Mouse (Mus musculus) Patski (cell line): ENCODE results near the gene Pabpc4. TPM values are rescaled to one million over a fixed set of nuclear protein-coding genes. Genes with fewer than 3 reads are reported as not detected.
A peak's percentile ranks its signal among the peaks of the same experiment; 100 is the strongest.
"Not testable (repeated sequence)": the region's sequence is repeated elsewhere in the genome, so short reads cannot be mapped to it uniquely, and the experiment has no call there.

ENCODE experiments used
- ATAC-seq: fragments of 100-300 bp; one replicate; pipeline ENCODE4 v1.8.0; 2021
- CTCF ChIA-PET: fragments of 350-600 bp; sonication (Branson Sonifier 250); formaldehyde crosslinking; loops from one replicate; lab custom pipeline; 2022; ENCODE audit warnings: inconsistent platforms; lab: Charles Lee
- POLR2A ChIA-PET: fragments of 350-600 bp; sonication (Branson Sonifier 250); formaldehyde crosslinking; loops from one replicate; lab custom pipeline; 2022; ENCODE audit warnings: antibody characterized with exemption, inconsistent platforms; lab: Charles Lee
- DNase-seq: peaks from one replicate; pipeline ENCODE4 v3.0.0-alpha.2; 2011; ENCODE audit warnings: low read depth, low spot score
- H3K27me3 ChIP-seq: fragments of 371-371 bp; one replicate; pipeline ENCODE4 v1.5.1; 2021
- CTCF ChIP-seq: fragments of 100-300 bp; IDR thresholded peaks from one replicate; pipeline ENCODE4 v1.5.1; 2021
- in situ Hi-C: fragments of 300-500 bp; cut with MboI; formaldehyde crosslinking; loops from 3 replicates; pipeline ENCODE4 v1.11.1; 2018; ENCODE audit warnings: low pct_unique_long_range_greater_than_20kb, mixed read lengths
- polyA plus RNA-seq: library from polyadenylated mRNA; unstranded; gene quantifications from one replicate; pipeline ENCODE4 v1.2.3, GENCODE M21; 2021

The Pabpc4 gene
- polyA plus RNA-seq, 1 experiment from 2014 or later = 59.9 TPM

GRCm38 (mm10) chr4:123247147-123247880, 14.8 kb upstream of the Pabpc4 start:
- no peak for TF ChIP-seq CTCF
- CTCF ChIA-PET = interaction anchor here (1.0 kb wide), 1 partner anchor 30 kb away, joined by 3 read pairs; no protein-coding TSS in a partner anchor
- DNase-seq (no peak), ATAC-seq (no peak)
- POLR2A ChIA-PET = no interaction called here
- peaks cover 17% of the 10 kb centered on the region for H3K27me3 ChIP-seq
- in situ Hi-C loops = no loop called here

DNA sequence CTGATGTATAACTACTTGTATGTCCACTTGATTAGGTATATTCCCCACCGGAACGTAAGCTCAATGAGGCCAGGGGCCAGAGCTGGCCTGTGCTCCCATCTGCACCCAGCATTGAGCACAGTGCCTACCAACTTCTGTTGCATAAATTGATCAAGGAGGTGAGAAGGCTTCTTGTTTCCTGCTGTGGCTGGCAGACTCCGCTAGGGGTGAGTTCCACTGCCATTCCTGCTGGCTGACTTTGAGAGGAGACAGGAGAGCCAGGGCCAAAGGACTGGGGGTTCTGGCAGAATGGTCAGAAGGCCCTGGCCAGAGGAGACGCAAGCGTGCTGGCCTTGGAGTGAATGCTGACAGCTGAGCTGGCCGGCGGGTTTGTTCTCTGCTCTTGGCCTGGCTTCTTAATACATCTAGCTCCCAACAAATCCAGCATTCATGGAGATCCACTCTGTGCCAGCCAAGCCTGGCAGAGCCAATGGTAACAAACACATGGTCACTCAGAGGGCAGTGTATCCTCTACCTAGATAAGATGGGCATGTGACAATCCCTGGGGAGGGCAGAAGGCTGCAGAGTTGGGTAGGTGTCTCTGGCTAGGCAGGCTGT, 13.1 kb upstream of the Pabpc4 start:
- no peak for TF ChIP-seq CTCF
- CTCF ChIA-PET = interaction anchor here (1.8 kb wide), 1 partner anchor 33 kb away, joined by 6 read pairs; no protein-coding TSS in a partner anchor
- DNase-seq (no peak), ATAC-seq (no peak)
- POLR2A ChIA-PET = no interaction called here
- H3K27me3 ChIP-seq = peaks cover 22% of the 10 kb centered on the region
- in situ Hi-C loops = no loop called here

- ChIA-PET POLR2A (no interaction called here), CTCF (no interaction called here)
- TF ChIP-seq CTCF = no peak
- in situ Hi-C loops = no loop called here
- DNase-seq (no peak), ATAC-seq (no peak)
- H3K27me3 ChIP-seq = peaks cover 9% of the 10 kb centered on the region
Observed at GRCm38 (mm10) chr4:123252214-123252613, 9.9 kb upstream of the Pabpc4 start.

- ChIA-PET POLR2A (no interaction called here), CTCF (interaction anchor here (0.7 to 1.6 kb wide), 7 partner anchors 13 to 40 kb away, joined by 3 to 10 read pairs (median 4); no protein-coding TSS in a partner anchor)
- in situ Hi-C loops = loop anchor here (5.0 kb wide), 2 partner anchors 32 to 97 kb away; no protein-coding TSS in a partner anchor
- ATAC-seq (no peak), DNase-seq (no peak)
- peaks cover 13% of the 10 kb centered on the region for H3K27me3 ChIP-seq
- no peak for TF ChIP-seq CTCF
Observed at GRCm38 (mm10) chr4:123254617-123255016, 7.5 kb upstream of the Pabpc4 start.

DNA sequence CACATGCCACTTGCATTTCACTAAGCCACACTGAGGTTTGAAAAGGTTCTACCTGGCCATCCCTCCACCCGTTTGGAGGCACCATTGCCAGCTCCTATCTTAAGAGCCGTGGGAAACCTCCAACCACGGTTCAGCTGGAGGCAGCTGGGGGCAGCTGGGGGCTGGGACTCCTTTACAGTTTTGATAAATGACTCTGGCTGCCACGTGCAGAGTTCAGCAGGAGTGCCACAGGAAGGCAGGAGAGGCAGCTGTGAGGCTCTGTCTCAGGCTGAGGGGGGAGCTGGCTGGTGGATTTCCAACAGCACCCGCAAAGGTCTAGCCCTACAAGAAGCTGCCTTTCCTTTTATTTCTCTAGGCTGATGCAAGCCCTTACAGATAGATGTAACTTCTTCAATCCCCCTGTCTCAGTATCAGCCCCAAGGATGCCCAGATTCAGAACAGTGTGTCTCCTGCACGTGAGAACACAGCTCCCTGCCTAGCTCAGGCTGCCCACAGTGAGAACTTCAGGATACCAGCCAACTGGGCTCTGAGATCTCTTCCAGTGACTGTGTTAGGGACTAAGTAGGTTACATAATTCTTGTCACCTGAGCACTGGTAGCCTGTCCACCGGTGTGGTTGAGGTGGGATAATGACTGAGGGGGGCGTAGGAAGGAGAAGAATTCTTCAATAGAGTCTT, 1.9 kb upstream of the Pabpc4 start:
- POLR2A ChIA-PET = no interaction called here
- in situ Hi-C loops = no loop called here
- peaks cover 8% of the 10 kb centered on the region for H3K27me3 ChIP-seq
- no peak for TF ChIP-seq CTCF
- CTCF ChIA-PET = no interaction called here
- DNase-seq (no peak), ATAC-seq (no peak)

DNA sequence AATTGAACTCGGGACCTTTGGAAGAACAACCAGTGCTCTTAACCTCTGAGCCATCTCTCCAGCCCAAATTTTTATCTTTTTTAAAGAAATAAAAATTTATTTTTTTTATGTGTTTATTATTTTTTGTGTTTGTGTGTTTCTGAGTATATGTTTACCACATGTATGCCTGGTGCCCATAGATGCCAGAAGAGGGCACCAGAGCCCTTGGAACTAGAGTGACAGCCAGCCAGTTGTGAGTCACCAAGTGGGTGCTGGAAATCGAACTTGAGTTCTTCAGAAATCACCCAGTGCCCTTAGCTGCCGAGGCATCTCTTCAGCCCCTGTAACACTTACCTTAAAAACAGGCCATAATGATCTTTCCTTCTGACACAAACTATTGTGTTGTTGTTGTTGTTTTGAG, 8.9 kb downstream of the Pabpc4 start:
- ChIA-PET POLR2A (no interaction called here), CTCF (no interaction called here)
- ATAC-seq = no peak
- H3K27me3 ChIP-seq = peaks cover 3% of the 10 kb centered on the region
- in situ Hi-C loops = no loop called here
- no peak for DNase-seq
- peak; percentile 38 for TF ChIP-seq CTCF

- no peak for TF ChIP-seq CTCF
- CTCF ChIA-PET = interaction anchor here (1.4 kb wide), 1 partner anchor 25 kb away, joined by 4 read pairs; no protein-coding TSS in a partner anchor
- DNase-seq (no peak), ATAC-seq (no peak)
- in situ Hi-C loops = no loop called here
- POLR2A ChIA-PET = no interaction called here
- no peaks in the 10 kb centered on the region for H3K27me3 ChIP-seq
Observed at GRCm38 (mm10) chr4:123280117-123280516, 18.0 kb downstream of the Pabpc4 start.

GRCm38 (mm10) chr4:123282500-123282899, 20.3 kb downstream of the Pabpc4 start:
- H3K27me3 ChIP-seq = no peaks in the 10 kb centered on the region
- ATAC-seq (peak; percentile 80), DNase-seq (no peak)
- CTCF ChIA-PET = no interaction called here
- in situ Hi-C loops = no loop called here
- POLR2A ChIA-PET = no interaction called here
- TF ChIP-seq CTCF = peak; percentile 78

DNA sequence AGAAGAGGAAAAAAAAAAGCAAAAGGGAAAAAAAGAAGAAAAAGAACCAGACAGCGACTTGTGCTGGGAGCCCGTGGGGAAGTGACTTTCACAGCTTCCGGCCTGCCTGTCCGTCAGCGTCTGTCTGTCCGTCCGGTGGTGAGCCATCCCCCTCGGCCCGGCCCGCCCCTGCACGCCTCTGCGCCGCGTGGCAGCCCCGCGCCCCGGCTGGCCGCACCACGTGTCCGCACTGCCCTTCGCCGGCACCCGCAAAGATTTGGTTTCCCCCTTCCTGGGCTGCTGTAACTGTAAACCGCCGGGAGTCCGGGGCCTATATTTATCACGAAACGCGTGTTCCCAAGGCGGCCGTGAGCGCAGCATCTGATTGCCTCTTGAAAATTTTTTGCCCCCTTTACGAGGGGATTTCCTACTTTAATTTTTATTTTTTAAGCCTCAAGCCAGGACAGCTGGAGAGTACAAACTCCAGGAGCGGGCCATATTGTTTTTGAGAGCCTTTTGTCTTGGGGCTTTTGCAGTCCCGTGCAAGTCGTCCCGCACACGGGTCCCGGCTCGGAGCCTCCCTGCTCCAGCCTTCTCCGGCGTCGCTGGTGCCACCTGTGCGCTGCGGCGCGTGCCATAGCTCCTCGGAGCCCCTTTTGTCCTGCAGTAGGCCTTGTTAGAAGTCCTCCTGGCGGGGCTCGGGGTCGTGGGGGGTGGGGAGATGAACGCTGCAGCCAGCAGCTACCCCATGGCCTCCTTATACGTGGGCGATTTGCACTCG, 20.9 kb downstream of the Pabpc4 start:
- H3K27me3 ChIP-seq, CTCF ChIA-PET, DNase-seq, in situ Hi-C loops, POLR2A ChIA-PET: not testable (repeated sequence)
- peak; percentile 23 for ATAC-seq

GRCm38 (mm10) chr4:123283675-123284064, 21.5 kb downstream of the Pabpc4 start:
- in situ Hi-C loops, POLR2A ChIA-PET, CTCF ChIA-PET, DNase-seq, H3K27me3 ChIP-seq: not testable (repeated sequence)
- ATAC-seq = peak; percentile 24
